Mouse (Mus musculus) adrenal gland, adult 2 months (tissue): ENCODE results near the gene Olfr177. TPM values are rescaled to one million over a fixed set of nuclear protein-coding genes. Genes with fewer than 3 reads are reported as not detected.

Source experiments
- DNase-seq: peaks from one replicate; pipeline ENCODE4 v3.0.0; 2021
- long read RNA-seq: library from polyadenylated mRNA; stranded (forward); transcript quantifications from one replicate; pipeline ENCODE4 v2.0.0, GENCODE M21; 2021
- polyA plus RNA-seq: library from polyadenylated mRNA; depleted of rRNA; stranded (reverse); fragments of >200 nt; gene quantifications from 2 replicates; pipeline ENCODE4 v1.2.3, GENCODE M21; 2012; rRNA removed
- total RNA-seq, 2 experiments: library from RNA; stranded (reverse); gene quantifications; 2 replicates each; pipeline ENCODE4 v1.2.3; 2021

Olfr177 gene
- not detected for total RNA-seq
- not detected in 2 replicates for polyA plus RNA-seq
- long read RNA-seq = 0 reads

- DNase-seq = no peak
These were observed at the start of gene Olfr177 for GRCm38 (mm10) chr16:58874668-58875067. Gene Olfr177 (minus strand): TSS chr16:58874768.

- DNase-seq = no peak
These were observed 17.4 kb upstream of the Olfr177 start, which contains the start of gene Olfr178 for GRCm38 (mm10) chr16:58891963-58892362. Gene Olfr178 (minus strand): TSS chr16:58892063.

- no peak for DNase-seq
These were observed 9.8 kb upstream of the Olfr177 start for GRCm38 (mm10) chr16:58884416-58884815.

- no peak for DNase-seq
These were observed 13.1 kb downstream of the Olfr177 start for GRCm38 (mm10) chr16:58861479-58861878.

- no peak for DNase-seq
These were observed 14.4 kb downstream of the Olfr177 start for GRCm38 (mm10) chr16:58860032-58860737.

- DNase-seq = no peak
These were observed 47.7 kb downstream of the Olfr177 start, which contains the start of gene Olfr175-ps1 for GRCm38 (mm10) chr16:58826732-58827319. Gene Olfr175-ps1 (minus strand): TSS chr16:58826782.

Other genes starting within 250 kb of the Olfr177 start
- gene E330017A01Rik, start 236.0 kb downstream of the Olfr177 start, total RNA-seq = not detected
- gene E330017A01Rik, start 236.0 kb downstream of the Olfr177 start, polyA plus RNA-seq = not detected in 2 replicates
- gene Cpox, start 204.5 kb downstream of the Olfr177 start, total RNA-seq = 10 to 100 TPM; 12.2 to 17.0 TPM
- gene Cpox, start 204.5 kb downstream of the Olfr177 start, polyA plus RNA-seq = 10.1 and 10.5 TPM in 2 replicates
- gene Gpr15, start 155.7 kb downstream of the Olfr177 start, total RNA-seq = not detected
- not detected in 2 replicates for gene Gpr15, start 155.7 kb downstream of the Olfr177 start, polyA plus RNA-seq
- gene Cldnd1, start 146.9 kb downstream of the Olfr177 start, total RNA-seq = 10 to 100 TPM; 58.9 to 61.1 TPM
- 44.4 and 59.9 TPM in 2 replicates for gene Cldnd1, start 146.9 kb downstream of the Olfr177 start, polyA plus RNA-seq
- not detected for gene Olfr172, start 111.6 kb downstream of the Olfr177 start, total RNA-seq
- gene Olfr172, start 111.6 kb downstream of the Olfr177 start, polyA plus RNA-seq = not detected in 2 replicates
- gene Olfr173, start 74.5 kb downstream of the Olfr177 start, total RNA-seq = not detected
- not detected in 2 replicates for gene Olfr173, start 74.5 kb downstream of the Olfr177 start, polyA plus RNA-seq
- gene Olfr175-ps1, start 48.0 kb downstream of the Olfr177 start, total RNA-seq = not detected
- gene Olfr175-ps1, start 48.0 kb downstream of the Olfr177 start, polyA plus RNA-seq = not detected in 2 replicates
- not detected for gene Olfr178, start 17.3 kb upstream of the Olfr177 start, total RNA-seq
- not detected in 2 replicates for gene Olfr178, start 17.3 kb upstream of the Olfr177 start, polyA plus RNA-seq
- not detected for gene Olfr181, start 54.0 kb upstream of the Olfr177 start, total RNA-seq
- not detected in 2 replicates for gene Olfr181, start 54.0 kb upstream of the Olfr177 start, polyA plus RNA-seq
- gene Olfr180, start 54.6 kb upstream of the Olfr177 start, total RNA-seq = not detected
- not detected in 2 replicates for gene Olfr180, start 54.6 kb upstream of the Olfr177 start, polyA plus RNA-seq
- not detected for gene Olfr183, start 120.6 kb upstream of the Olfr177 start, total RNA-seq
- gene Olfr183, start 120.6 kb upstream of the Olfr177 start, polyA plus RNA-seq = not detected in 2 replicates
- not detected for gene Olfr186, start 155.5 kb upstream of the Olfr177 start, total RNA-seq
- gene Olfr186, start 155.5 kb upstream of the Olfr177 start, polyA plus RNA-seq = not detected in 2 replicates
- not detected for gene Olfr187, start 165.0 kb upstream of the Olfr177 start, total RNA-seq
- not detected in 2 replicates for gene Olfr187, start 165.0 kb upstream of the Olfr177 start, polyA plus RNA-seq
- not detected for gene Olfr190, start 203.2 kb upstream of the Olfr177 start, total RNA-seq
- gene Olfr190, start 203.2 kb upstream of the Olfr177 start, polyA plus RNA-seq = not detected in 2 replicates
- gene Olfr191, start 215.1 kb upstream of the Olfr177 start, total RNA-seq = not detected
- gene Olfr191, start 215.1 kb upstream of the Olfr177 start, polyA plus RNA-seq = not detected in 2 replicates
- gene Olfr193, start 237.1 kb upstream of the Olfr177 start, total RNA-seq = not detected
- not detected in 2 replicates for gene Olfr193, start 237.1 kb upstream of the Olfr177 start, polyA plus RNA-seq
- not detected for gene Olfr194, start 246.3 kb upstream of the Olfr177 start, total RNA-seq
- gene Olfr194, start 246.3 kb upstream of the Olfr177 start, polyA plus RNA-seq = not detected in 2 replicates